Mouse (Mus musculus) liver, embryonic 16.5 days (tissue): ENCODE measurements at regions not wholly inside any gene's neighbourhood (a gene's known extent, or its start where the extent isn't known, plus 50 kb on each side); places are given as distances from the start of the nearest gene placed in this dataset.

Experiments
- ATAC-seq: fragments of 200-750 bp; cut with Nextera tagmentation; 2 replicates; pipeline ENCODE4 v1.8.0; 2017; ENCODE audit warnings: low read depth, mild to moderate bottlenecking, moderate number of reproducible peaks, moderate library complexity
- H3K27ac ChIP-seq: fragments of 300-500 bp; sonication (generic); 2 replicates; pipeline ENCODE4 v1.5.1; 2014; ENCODE audit warnings: mild to moderate bottlenecking, low read length
- H3K27me3 ChIP-seq: fragments of 300-500 bp; sonication (generic); 2 replicates; pipeline ENCODE4 v1.6.1; 2014; ENCODE audit warnings: low read depth, low read length, mixed read lengths; ENCODE audit not compliant: control insufficient read depth, insufficient read depth
- H3K36me3 ChIP-seq: fragments of 300-500 bp; sonication (generic); 2 replicates; pipeline ENCODE4 v1.6.1; 2014; ENCODE audit warnings: mild to moderate bottlenecking; ENCODE audit not compliant: control insufficient read depth, insufficient read depth
- H3K4me1 ChIP-seq: fragments of 300-500 bp; sonication (generic); 2 replicates; pipeline ENCODE4 v1.6.1; 2014; ENCODE audit warnings: low read depth, low read length, mixed read lengths; ENCODE audit not compliant: control insufficient read depth
- H3K4me2 ChIP-seq: fragments of 300-500 bp; sonication (generic); 2 replicates; pipeline ENCODE4 v1.6.1; 2014; ENCODE audit warnings: low read depth, low read length, mixed read lengths
- H3K4me3 ChIP-seq: fragments of 300-500 bp; sonication (generic); 2 replicates; pipeline ENCODE4 v1.5.1; 2014; ENCODE audit warnings: low read depth, mild to moderate bottlenecking, low read length
- H3K9ac ChIP-seq: fragments of 300-500 bp; sonication (generic); 2 replicates; pipeline ENCODE4 v1.6.1; 2014; ENCODE audit warnings: low read depth, low read length
- H3K9me3 ChIP-seq: fragments of 300-500 bp; sonication (generic); replicated peaks from 2 replicates; pipeline ENCODE4 v1.6.1; 2016; ENCODE audit warnings: low read length; ENCODE audit not compliant: control insufficient read depth
- WGBS: fragments of 180-500 bp; shearing (Covaris S2); extraction: QIAGEN DNeasy Blood & Tissue Kit; methylation state at CpG from one replicate; pipeline ENCODE4 v1.1.7; 2014; ENCODE audit not compliant: insufficient replicate concordance; 5-methylcytosine and 5-hydroxymethylcytosine counted together

DNA sequence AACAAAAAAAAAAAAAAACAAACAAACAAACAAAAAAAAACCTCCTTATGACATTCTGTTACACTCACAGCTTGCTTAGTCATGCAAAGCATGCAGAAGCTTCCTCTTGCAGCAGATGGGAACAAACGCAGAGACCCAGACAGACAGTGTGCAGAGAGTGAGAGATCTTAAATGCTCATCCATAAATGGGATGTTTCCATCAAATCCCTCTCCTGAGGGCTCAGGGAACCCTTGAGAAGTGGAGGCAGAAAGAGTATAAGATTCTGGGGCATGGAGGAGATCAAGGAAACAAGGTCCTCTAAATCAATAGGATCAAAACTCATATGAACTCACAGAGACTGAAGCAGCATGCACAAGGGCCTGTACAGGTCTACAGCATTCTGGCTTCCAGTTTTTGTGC lies 52.5 kb downstream of the Adm start:
- ATAC-seq = no peak
- WGBS = 36% methylated on average over 1 of the region's 1 CpGs

DNA sequence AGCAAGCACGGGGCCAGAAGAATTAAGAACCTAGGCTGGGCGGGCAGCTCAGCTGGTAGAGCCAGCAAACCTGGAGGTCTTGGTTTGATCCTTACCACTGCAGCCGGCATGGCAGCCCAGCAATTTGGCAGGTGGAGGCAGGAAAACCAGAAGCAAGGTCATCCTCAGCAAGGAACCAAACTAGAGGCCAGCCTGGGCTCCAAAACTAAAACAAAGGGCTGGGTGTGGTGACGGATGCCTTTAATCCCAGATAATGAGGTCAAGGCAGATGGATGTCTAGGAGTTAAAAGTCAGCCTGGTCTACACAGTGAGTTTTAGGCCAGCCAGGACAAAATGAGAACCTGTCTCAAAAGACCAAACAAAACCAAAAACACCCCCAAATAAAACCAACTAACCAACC lies 55.5 kb downstream of the Adm start:
- H3K9ac ChIP-seq = no peak overlapping the region
- no peak overlapping the region for H3K4me2 ChIP-seq
- WGBS = 63% methylated on average over 4 of the region's 4 CpGs
- H3K4me1 ChIP-seq = no peaks in the 10 kb centered on the region
- H3K9me3 ChIP-seq = no peaks in the 10 kb centered on the region
- no peaks in the 10 kb centered on the region for H3K36me3 ChIP-seq
- H3K27me3 ChIP-seq = no peaks in the 10 kb centered on the region
- no peak overlapping the region for H3K4me3 ChIP-seq
- ATAC-seq = no peak
- H3K27ac ChIP-seq = no peak overlapping the region

More for the DNA sequence above, 52.5 kb downstream of the Adm start:
- no peak overlapping the region for H3K4me3 ChIP-seq
- no peak overlapping the region for H3K27ac ChIP-seq
- H3K9me3 ChIP-seq = no peaks in the 10 kb centered on the region
- no peaks in the 10 kb centered on the region for H3K36me3 ChIP-seq
- no peak overlapping the region for H3K4me2 ChIP-seq
- no peaks in the 10 kb centered on the region for H3K27me3 ChIP-seq
- H3K4me1 ChIP-seq = no peaks in the 10 kb centered on the region
- H3K9ac ChIP-seq = no peak overlapping the region

- no peak overlapping the region for H3K9ac ChIP-seq
- WGBS = 15% methylated on average over 14 of the region's 14 CpGs
- no peaks in the 10 kb centered on the region for H3K27me3 ChIP-seq
- H3K4me3 ChIP-seq = no peak overlapping the region
- no peaks in the 10 kb centered on the region for H3K36me3 ChIP-seq
- no peaks in the 10 kb centered on the region for H3K9me3 ChIP-seq
- H3K27ac ChIP-seq = no peak overlapping the region; the same call in 1 of the 2 replicates
- no peak overlapping the region for H3K4me2 ChIP-seq
- peak; percentile 65 for ATAC-seq
- H3K4me1 ChIP-seq = no peaks in the 10 kb centered on the region
These were observed 61.6 kb downstream of the Adm start for GRCm38 (mm10) chr7:110688884-110689681.

DNA sequence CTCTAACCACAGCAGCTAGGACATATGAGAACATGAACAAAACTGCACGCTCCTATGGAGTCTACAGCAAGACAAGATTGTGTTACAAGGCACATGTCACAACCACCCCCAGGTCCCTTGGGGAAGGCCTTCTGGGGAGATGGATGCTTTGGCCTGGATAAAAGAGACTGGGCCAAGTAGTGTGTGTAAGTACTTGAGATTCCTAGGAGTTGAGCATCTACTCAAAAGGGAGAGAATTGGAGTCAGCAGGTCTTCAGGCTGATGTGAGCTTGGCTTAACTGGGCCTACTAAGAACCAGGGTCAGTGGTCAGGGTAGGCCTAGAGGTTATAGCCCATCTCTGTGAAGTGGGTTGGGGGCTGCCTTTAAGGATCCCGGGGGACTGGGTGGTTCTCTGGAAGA lies 62.8 kb downstream of the Adm start:
- Histone ChIP-seq H3K27me3 (no peaks in the 10 kb centered on the region), H3K27ac (no peak overlapping the region), H3K9me3 (no peaks in the 10 kb centered on the region), H3K9ac (no peak overlapping the region), H3K4me2 (no peak overlapping the region), H3K36me3 (no peaks in the 10 kb centered on the region), H3K4me1 (no peaks in the 10 kb centered on the region), H3K4me3 (no peak overlapping the region)
- ATAC-seq = no peak
- WGBS = 65% methylated on average over 2 of the region's 2 CpGs

DNA sequence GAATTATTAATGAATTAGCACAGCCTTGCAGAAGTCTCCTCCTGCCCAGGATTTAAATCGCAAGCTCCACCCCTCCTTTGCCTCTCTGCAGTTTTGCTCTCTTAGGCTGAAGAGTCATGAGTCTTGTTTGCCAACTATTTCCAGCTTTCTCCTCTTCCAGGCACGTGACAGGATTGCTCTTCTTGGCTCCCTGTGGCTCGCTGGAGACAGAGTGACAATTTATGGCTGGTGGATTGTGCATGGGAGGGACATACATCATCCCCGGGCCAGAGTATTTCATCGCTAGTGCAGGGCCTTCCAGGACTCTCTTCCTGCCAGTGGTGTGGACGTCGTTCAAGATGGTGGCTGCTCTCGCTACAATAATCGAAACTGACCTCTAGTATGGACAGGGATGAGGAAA lies 63.4 kb downstream of the Adm start:
- H3K27ac ChIP-seq = no peak overlapping the region
- no peaks in the 10 kb centered on the region for H3K9me3 ChIP-seq
- H3K36me3 ChIP-seq = no peaks in the 10 kb centered on the region
- H3K27me3 ChIP-seq = no peaks in the 10 kb centered on the region
- no peaks in the 10 kb centered on the region for H3K4me1 ChIP-seq
- no peak overlapping the region for H3K4me2 ChIP-seq
- no peak for ATAC-seq
- no peak overlapping the region for H3K4me3 ChIP-seq
- WGBS = 61% methylated on average over 9 of the region's 9 CpGs
- no peak overlapping the region for H3K9ac ChIP-seq

- Histone ChIP-seq H3K4me2 (no peak overlapping the region), H3K4me3 (no peak overlapping the region), H3K27me3 (no peaks in the 10 kb centered on the region), H3K36me3 (no peaks in the 10 kb centered on the region), H3K27ac (no peak overlapping the region), H3K9me3 (no peaks in the 10 kb centered on the region), H3K4me1 (no peaks in the 10 kb centered on the region), H3K9ac (no peak overlapping the region)
- 46% methylated on average over 5 of the region's 5 CpGs for WGBS
- ATAC-seq = no peak
These were observed 66.8 kb downstream of the Adm start for GRCm38 (mm10) chr7:110694262-110694661.

DNA sequence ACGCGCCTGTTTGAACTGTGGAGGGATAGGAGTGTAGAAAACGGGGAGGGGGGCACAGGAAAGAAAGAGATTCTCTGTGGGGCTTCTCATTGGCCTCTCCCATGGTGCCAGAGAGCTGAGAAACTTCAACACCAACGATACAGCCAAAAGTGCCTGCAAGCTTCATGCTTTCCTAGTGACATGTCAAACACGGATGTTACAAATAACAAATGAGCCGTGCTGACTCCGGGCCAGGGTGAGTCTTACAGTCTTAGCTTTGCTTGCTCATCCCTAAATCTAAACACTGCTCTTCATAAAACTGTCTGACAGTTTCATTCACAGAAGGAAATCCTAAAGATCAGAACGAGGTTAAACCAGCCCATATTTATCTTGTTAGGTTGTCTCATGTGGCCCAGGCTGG lies 68.3 kb downstream of the Adm start:
- 62% methylated on average over 8 of the region's 8 CpGs for WGBS
- H3K4me3 ChIP-seq = no peak overlapping the region
- H3K4me2 ChIP-seq = no peak overlapping the region
- no peak overlapping the region for H3K27ac ChIP-seq
- no peaks in the 10 kb centered on the region for H3K9me3 ChIP-seq
- H3K4me1 ChIP-seq = no peaks in the 10 kb centered on the region
- H3K9ac ChIP-seq = no peak overlapping the region
- no peaks in the 10 kb centered on the region for H3K36me3 ChIP-seq
- no peak for ATAC-seq
- no peaks in the 10 kb centered on the region for H3K27me3 ChIP-seq

DNA sequence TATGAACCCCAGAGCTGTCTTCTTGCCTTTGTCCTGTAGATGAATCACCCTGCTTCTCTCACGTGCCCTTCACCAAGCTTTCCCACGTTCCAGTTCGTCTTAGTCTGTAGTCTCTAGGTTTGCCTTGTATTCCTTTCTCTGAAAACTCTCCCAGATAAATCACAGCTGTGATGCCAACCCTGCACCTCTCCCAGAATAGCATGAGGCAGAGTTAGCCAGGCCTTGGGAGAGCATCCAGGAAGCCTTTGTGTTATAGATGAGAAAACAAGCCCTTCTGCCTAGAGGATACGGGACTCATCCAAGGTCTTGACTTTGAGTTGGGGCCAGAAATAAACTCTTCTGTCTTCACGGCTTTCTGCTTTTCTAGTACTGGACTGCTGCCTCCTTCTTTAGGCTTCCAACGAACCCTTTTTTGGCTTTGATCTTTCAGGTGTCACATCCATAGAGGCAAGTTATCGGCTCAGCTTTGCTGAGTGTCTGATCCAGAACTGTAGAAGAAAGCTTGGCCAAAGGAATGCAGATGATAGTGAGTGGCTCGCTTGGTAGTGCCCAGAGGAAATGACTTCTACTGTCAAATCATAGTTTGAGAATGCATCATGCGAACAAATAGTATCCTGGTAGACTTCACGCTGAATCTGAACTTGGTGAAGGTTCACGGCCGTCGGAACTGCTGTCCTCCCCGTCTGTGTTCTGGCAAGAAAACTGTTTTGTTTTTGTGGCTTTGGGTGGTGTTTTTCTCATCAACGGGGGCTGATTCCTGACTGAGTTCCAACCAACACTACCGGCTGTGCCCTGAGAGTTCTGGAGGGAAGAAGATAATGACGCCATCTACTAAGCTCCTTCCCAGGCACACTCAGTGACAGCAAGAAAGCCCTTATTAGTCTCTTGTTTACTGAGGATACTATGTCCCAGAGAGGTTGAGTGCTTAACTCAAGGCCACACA lies 69.5 kb upstream of the Ampd3 start:
- Histone ChIP-seq H3K4me3 (no peak overlapping the region), H3K4me2 (no peak overlapping the region), H3K9me3 (no peaks in the 10 kb centered on the region), H3K36me3 (no peaks in the 10 kb centered on the region), H3K4me1 (no peaks in the 10 kb centered on the region), H3K9ac (no peak overlapping the region), H3K27me3 (no peaks in the 10 kb centered on the region), H3K27ac (no peak overlapping the region)
- 57% methylated on average over 17 of the region's 17 CpGs for WGBS
- no peak for ATAC-seq

GRCm38 (mm10) chr7:110699596-110699995 lies 68.4 kb upstream of the Ampd3 start:
- Histone ChIP-seq H3K27me3 (no peaks in the 10 kb centered on the region), H3K27ac (no peak overlapping the region), H3K4me3 (no peak overlapping the region), H3K4me1 (no peaks in the 10 kb centered on the region), H3K4me2 (no peak overlapping the region), H3K36me3 (no peaks in the 10 kb centered on the region), H3K9me3 (no peaks in the 10 kb centered on the region), H3K9ac (no peak overlapping the region)
- no peak for ATAC-seq
- WGBS = 66% methylated on average over 11 of the region's 11 CpGs
